Mouse (Mus musculus) hindbrain, postnatal 0 days (tissue): ENCODE data around the gene Myh1. TPM values are rescaled to one million over a fixed set of nuclear protein-coding genes. Genes with fewer than 3 reads are reported as not detected.

Experiments
- ATAC-seq: fragments of 200-750 bp; cut with Nextera tagmentation; 2 replicates; pipeline ENCODE4 v1.8.0; 2017; ENCODE audit warnings: mild to moderate bottlenecking, moderate TSS enrichment, moderate library complexity
- DNase-seq: peaks from one replicate; pipeline ENCODE4 v3.0.0-alpha.2; 2015; ENCODE audit warnings: low spot score
- H3K27ac ChIP-seq: fragments of 300-500 bp; sonication (generic); 2 replicates; pipeline ENCODE4 v1.5.1; 2014; ENCODE audit warnings: mild to moderate bottlenecking
- H3K27me3 ChIP-seq: fragments of 300-500 bp; sonication (generic); 2 replicates; pipeline ENCODE4 v1.6.1; 2014; ENCODE audit warnings: low read length, mixed read lengths; ENCODE audit not compliant: insufficient read depth
- H3K36me3 ChIP-seq: fragments of 300-500 bp; sonication (generic); 2 replicates; pipeline ENCODE4 v1.6.1; 2014; ENCODE audit warnings: low read length, mixed read lengths; ENCODE audit not compliant: insufficient read depth
- H3K4me1 ChIP-seq: fragments of 300-500 bp; sonication (generic); 2 replicates; pipeline ENCODE4 v1.6.1; 2014; ENCODE audit warnings: antibody characterized with exemption, low read length, mixed read lengths; ENCODE audit not compliant: insufficient read depth
- H3K4me2 ChIP-seq: fragments of 300-500 bp; sonication (generic); 2 replicates; pipeline ENCODE4 v1.6.1; 2014; ENCODE audit warnings: low read depth, mild to moderate bottlenecking, low read length, moderate library complexity, mixed read lengths
- H3K4me3 ChIP-seq: fragments of 300-500 bp; sonication (generic); 2 replicates; pipeline ENCODE4 v1.5.1; 2014; ENCODE audit warnings: low read length
- H3K9ac ChIP-seq: fragments of 300-500 bp; sonication (generic); replicated peaks from 2 replicates; pipeline ENCODE4 v1.6.1; 2014; ENCODE audit warnings: mild to moderate bottlenecking, low read length, moderate library complexity, mixed read lengths
- H3K9me3 ChIP-seq: fragments of 300-500 bp; sonication (generic); 2 replicates; pipeline ENCODE4 v1.6.1; 2016; ENCODE audit warnings: low read length, mixed read lengths
- CTCF ChIP-seq: IDR thresholded peaks from 2 replicates; pipeline ENCODE4 v1.5.1; 2016; ENCODE audit warnings: antibody characterized with exemption, control low read depth, low read depth
- WGBS: fragments of 180-500 bp; shearing (Covaris S2); extraction: QIAGEN DNeasy Blood & Tissue Kit; methylation state at CpG from one replicate; pipeline ENCODE4 v1.1.7; 2014; 5-methylcytosine and 5-hydroxymethylcytosine counted together
- polyA plus RNA-seq: library from polyadenylated mRNA; unstranded; fragments of >200 nt; fragmentation: Nextera tagmentation; extraction: Ambion mirVana; gene quantifications from 2 replicates; pipeline ENCODE4 v1.2.1, GENCODE M21; 2015
- total RNA-seq: library from RNA; depleted of rRNA; stranded (reverse); fragments of >200 nt; gene quantifications from 2 replicates; pipeline ENCODE4 v1.2.3, GENCODE M21; 2014

Myh1 gene
- total and polyA plus RNA-seq, 2 experiments from 2014 or later, result 0.16 to 0.52 TPM

- Histone ChIP-seq H3K4me2 (no peak overlapping the region), H3K9me3 (no peaks in the 10 kb centered on the region), H3K4me1 (no peaks in the 10 kb centered on the region), H3K36me3 (no peaks in the 10 kb centered on the region), H3K9ac (no peak overlapping the region), H3K27me3 (no peaks in the 10 kb centered on the region), H3K27ac (no peak overlapping the region), H3K4me3 (no peak overlapping the region)
- no peak for DNase-seq
- no peak for ATAC-seq
- TF ChIP-seq CTCF, result no peak
- WGBS, result 64% methylated on average over 3 of the region's 3 CpGs
Observed at GRCm38 (mm10) chr11:67228731-67229130, 28.9 kb downstream of the Myh1 start.

DNA sequence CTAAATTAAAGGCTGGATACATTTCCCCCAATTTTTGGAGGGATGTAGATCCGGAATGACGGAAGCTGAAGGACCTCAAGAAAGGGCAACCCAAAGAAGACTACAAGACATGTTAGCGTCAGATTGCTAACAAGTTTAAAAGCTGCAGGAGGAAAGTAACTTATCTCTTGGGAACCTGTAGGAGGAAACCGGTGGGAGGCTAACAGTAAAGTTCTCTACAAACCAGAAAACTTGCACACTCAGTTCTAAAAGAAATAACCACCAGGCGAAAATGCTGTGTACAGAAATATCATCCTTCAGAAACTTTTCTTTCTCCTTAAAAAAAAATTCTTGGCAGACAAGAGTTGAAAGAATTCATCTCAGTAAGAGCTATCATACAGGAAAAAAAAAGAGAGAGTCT is 29.3 kb downstream of the Myh1 start:
- H3K27me3 ChIP-seq, result no peaks in the 10 kb centered on the region
- no peak overlapping the region for H3K4me3 ChIP-seq
- ATAC-seq, result no peak
- no peaks in the 10 kb centered on the region for H3K4me1 ChIP-seq
- H3K9me3 ChIP-seq, result no peaks in the 10 kb centered on the region
- no peak overlapping the region for H3K4me2 ChIP-seq
- no peak for DNase-seq
- WGBS, result 85% methylated on average over 5 of the region's 5 CpGs
- no peak overlapping the region for H3K27ac ChIP-seq
- H3K9ac ChIP-seq, result no peak overlapping the region
- no peaks in the 10 kb centered on the region for H3K36me3 ChIP-seq
- TF ChIP-seq CTCF, result no peak

DNA sequence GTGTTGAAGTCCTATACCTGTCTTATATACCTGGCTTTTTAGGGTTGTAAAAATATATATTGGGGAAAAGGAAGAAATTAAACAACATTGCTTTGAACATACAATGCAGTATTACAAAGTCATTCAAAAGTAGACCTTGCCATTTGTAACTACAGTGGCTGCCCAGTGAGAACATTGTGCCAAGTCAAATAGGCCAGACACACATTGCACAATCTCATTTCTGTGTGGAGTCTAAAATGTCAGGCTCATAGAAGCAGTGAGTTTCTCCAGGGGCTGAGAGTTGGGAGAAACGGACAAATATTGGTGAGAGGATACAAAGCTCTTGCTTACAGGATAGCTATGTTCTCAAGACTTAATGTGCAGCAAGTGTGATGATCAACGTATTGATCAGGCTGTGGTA is 30.1 kb downstream of the Myh1 start:
- no peaks in the 10 kb centered on the region for H3K9me3 ChIP-seq
- no peak overlapping the region for H3K4me2 ChIP-seq
- no peaks in the 10 kb centered on the region for H3K27me3 ChIP-seq
- no peaks in the 10 kb centered on the region for H3K36me3 ChIP-seq
- 81% methylated on average over 2 of the region's 2 CpGs for WGBS
- H3K4me3 ChIP-seq, result no peak overlapping the region
- no peak overlapping the region for H3K9ac ChIP-seq
- no peak for DNase-seq
- no peak for ATAC-seq
- no peaks in the 10 kb centered on the region for H3K4me1 ChIP-seq
- no peak overlapping the region for H3K27ac ChIP-seq
- TF ChIP-seq CTCF, result no peak

GRCm38 (mm10) chr11:67235639-67236358 is 35.9 kb downstream of the Myh1 start:
- H3K9ac ChIP-seq, result no peak overlapping the region
- H3K27ac ChIP-seq, result no peak overlapping the region
- TF ChIP-seq CTCF, result peak; percentile 65
- no peaks in the 10 kb centered on the region for H3K9me3 ChIP-seq
- DNase-seq, result peak; percentile 75
- 68% methylated on average over 5 of the region's 5 CpGs for WGBS
- no peaks in the 10 kb centered on the region for H3K4me1 ChIP-seq
- H3K4me2 ChIP-seq, result no peak overlapping the region
- ATAC-seq, result no peak
- H3K4me3 ChIP-seq, result no peak overlapping the region
- no peaks in the 10 kb centered on the region for H3K27me3 ChIP-seq
- no peaks in the 10 kb centered on the region for H3K36me3 ChIP-seq

DNA sequence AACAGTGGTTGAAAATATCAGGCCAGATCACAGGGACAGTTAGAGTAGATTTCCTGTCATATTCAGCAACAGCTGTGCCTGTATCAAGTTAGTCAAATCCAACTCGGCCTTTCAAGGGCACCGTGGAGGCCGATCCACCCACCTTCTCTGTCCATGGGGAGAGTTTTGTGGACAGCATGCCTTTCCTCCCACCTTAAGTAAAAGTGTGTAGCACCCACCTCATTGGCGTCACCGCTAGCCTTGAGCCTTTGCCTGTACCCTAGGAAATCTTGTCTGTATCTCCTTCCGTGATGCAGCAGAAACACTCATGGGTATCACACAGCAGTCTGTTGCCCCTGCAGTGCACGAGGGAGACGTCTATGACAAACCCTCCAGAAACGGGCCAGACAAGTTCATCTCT is 36.9 kb downstream of the Myh1 start:
- DNase-seq (no peak), ATAC-seq (no peak)
- no peaks in the 10 kb centered on the region for H3K36me3 ChIP-seq
- H3K27me3 ChIP-seq, result no peaks in the 10 kb centered on the region
- H3K9ac ChIP-seq, result no peak overlapping the region
- H3K4me1 ChIP-seq, result no peaks in the 10 kb centered on the region
- H3K4me3 ChIP-seq, result no peak overlapping the region
- no peak for TF ChIP-seq CTCF
- no peak overlapping the region for H3K27ac ChIP-seq
- H3K9me3 ChIP-seq, result no peaks in the 10 kb centered on the region
- no peak overlapping the region for H3K4me2 ChIP-seq
- 85% methylated on average over 9 of the region's 9 CpGs for WGBS

- H3K4me2 ChIP-seq, result no peak within 1 kb of the TSS
- H3K9me3 ChIP-seq, result no peaks in the 10 kb centered on the region
- no peak within 1 kb of the TSS for H3K4me3 ChIP-seq
- ATAC-seq (no peak), DNase-seq (peak; percentile 5)
- WGBS, result 72% methylated on average over 5 of the region's 5 CpGs
- no peak within 1 kb of the TSS for H3K9ac ChIP-seq
- no peak within 1 kb of the TSS for H3K27ac ChIP-seq
- no peaks in the 10 kb centered on the region for H3K4me1 ChIP-seq
- no peak for TF ChIP-seq CTCF
- H3K27me3 ChIP-seq, result no peaks in the 10 kb centered on the region
- no peaks in the 10 kb centered on the region for H3K36me3 ChIP-seq
Observed at GRCm38 (mm10) chr11:67237481-67238079, 37.7 kb downstream of the Myh1 start, which contains the start of gene Myh4. Gene Myh4, plus strand, starts transcription at chr11:67238029.

DNA sequence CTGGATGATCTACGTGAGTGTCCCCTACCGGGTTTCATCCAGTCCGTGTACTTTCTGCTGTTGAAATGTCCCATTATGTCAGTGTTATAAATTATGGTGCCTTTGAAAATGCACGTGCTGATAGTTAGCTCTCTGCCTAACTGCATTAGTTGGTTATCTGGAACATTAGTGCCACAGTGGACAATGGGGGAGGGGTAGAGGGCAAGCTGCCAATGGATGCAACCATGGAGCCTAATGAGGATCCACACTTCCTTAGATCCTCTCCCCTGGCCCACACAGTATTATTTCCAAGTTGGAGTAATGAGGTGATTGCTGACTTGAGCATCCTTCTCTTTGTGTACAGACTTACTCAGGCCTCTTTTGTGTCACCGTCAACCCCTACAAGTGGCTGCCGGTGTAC is 41.2 kb downstream of the Myh1 start:
- Histone ChIP-seq H3K9me3 (no peaks in the 10 kb centered on the region), H3K4me1 (no peaks in the 10 kb centered on the region), H3K4me2 (no peak overlapping the region), H3K9ac (no peak overlapping the region), H3K27ac (no peak overlapping the region), H3K27me3 (no peaks in the 10 kb centered on the region), H3K4me3 (no peak overlapping the region), H3K36me3 (no peaks in the 10 kb centered on the region)
- DNase-seq (no peak), ATAC-seq (no peak)
- 86% methylated on average over 6 of the region's 6 CpGs for WGBS
- no peak for TF ChIP-seq CTCF
